Mouse (Mus musculus): ENCODE data around the gene Dact3. TPM values are rescaled to one million over a fixed set of nuclear protein-coding genes. Genes with fewer than 3 reads are reported as not detected.

Gene Dact3
- polyA plus RNA-seq (2016; fragmentation: Nextera tagmentation; extraction: Ambion mirVana): 1.5 TPM in 2 replicates

- Histone ChIP-seq H3K36me3 (no peaks in the 10 kb centered on the region), H3K9me3 (replicated peaks) (no peaks in the 10 kb centered on the region), H3K9ac (peak within 1 kb of the TSS; percentile 65), H3K27me3 (replicated peaks) (peaks cover 22% of the 10 kb centered on the region), H3K4me1 (peaks cover 34% of the 10 kb centered on the region), H3K4me3 (peak within 1 kb of the TSS; percentile 65), H3K4me2 (peak within 1 kb of the TSS; percentile 98), H3K27ac (peak within 1 kb of the TSS; percentile 58)
- ATAC-seq: no peak
- WGBS (ENCODE audit: insufficient replicate concordance): 8% methylated on average over 1 of the region's 1 CpGs
Measured at GRCm38 (mm10) chr7:16875310-16875325, at the start of gene Dact3. TSS of gene Dact3 (plus strand) at chr7:16875317.

GRCm38 (mm10) chr7:16825785-16826184 lies 49.3 kb upstream of the Dact3 start:
- Histone ChIP-seq H3K36me3 (peaks cover 94% of the 10 kb centered on the region), H3K27me3 (replicated peaks) (no peaks in the 10 kb centered on the region), H3K27ac (no peak overlapping the region), H3K9ac (no peak overlapping the region), H3K4me3 (no peak overlapping the region), H3K9me3 (replicated peaks) (no peaks in the 10 kb centered on the region), H3K4me1 (peaks cover 57% of the 10 kb centered on the region), H3K4me2 (no peak overlapping the region)
- ATAC-seq: peak; percentile 47; the same call in 1 of the 2 replicates
- 73% methylated on average over 10 of the region's 10 CpGs for WGBS (ENCODE audit: insufficient replicate concordance)

GRCm38 (mm10) chr7:16826571-16826970 lies 48.5 kb upstream of the Dact3 start:
- Histone ChIP-seq H3K27ac (0 out of 2 replicates have a peak overlapping the region, but pooled peaks have one; percentile 15), H3K36me3 (peaks cover 100% of the 10 kb centered on the region)

GRCm38 (mm10) chr7:16827274-16827673 lies 47.8 kb upstream of the Dact3 start:
- Histone ChIP-seq H3K4me3 (no peak overlapping the region), H3K9ac (no peak overlapping the region)

More at GRCm38 (mm10) chr7:16826571-16826970, 48.5 kb upstream of the Dact3 start:
- Histone ChIP-seq H3K9me3 (replicated peaks) (no peaks in the 10 kb centered on the region), H3K9ac (no peak overlapping the region), H3K4me3 (no peak overlapping the region), H3K4me1 (peaks cover 49% of the 10 kb centered on the region), H3K4me2 (no peak overlapping the region), H3K27me3 (replicated peaks) (no peaks in the 10 kb centered on the region)
- 31% methylated on average over 5 of the region's 5 CpGs for WGBS (ENCODE audit: insufficient replicate concordance)
- ATAC-seq: no peak

GRCm38 (mm10) chr7:16830449-16830848 lies 44.7 kb upstream of the Dact3 start:
- Histone ChIP-seq H3K9ac (no peak overlapping the region), H3K36me3 (peaks cover 100% of the 10 kb centered on the region), H3K9me3 (replicated peaks) (no peaks in the 10 kb centered on the region), H3K27me3 (replicated peaks) (no peaks in the 10 kb centered on the region), H3K27ac (no peak overlapping the region), H3K4me1 (peaks cover 23% of the 10 kb centered on the region), H3K4me3 (no peak overlapping the region), H3K4me2 (no peak overlapping the region)
- no peak for ATAC-seq
- 78% methylated on average over 9 of the region's 9 CpGs for WGBS (ENCODE audit: insufficient replicate concordance)

More at GRCm38 (mm10) chr7:16827274-16827673, 47.8 kb upstream of the Dact3 start:
- Histone ChIP-seq H3K4me1 (peaks cover 42% of the 10 kb centered on the region), H3K36me3 (peaks cover 100% of the 10 kb centered on the region), H3K4me2 (no peak overlapping the region), H3K27ac (peak overlapping the region; percentile 17; the same call in 1 of the 2 replicates), H3K9me3 (replicated peaks) (no peaks in the 10 kb centered on the region), H3K27me3 (replicated peaks) (no peaks in the 10 kb centered on the region)
- no peak for ATAC-seq
- 48% methylated on average over 4 of the region's 4 CpGs for WGBS (ENCODE audit: insufficient replicate concordance)

- Histone ChIP-seq H3K9ac (no peak overlapping the region), H3K4me1 (peaks cover 39% of the 10 kb centered on the region), H3K36me3 (peaks cover 78% of the 10 kb centered on the region), H3K9me3 (replicated peaks) (no peaks in the 10 kb centered on the region), H3K4me3 (no peak overlapping the region), H3K27me3 (replicated peaks) (no peaks in the 10 kb centered on the region), H3K27ac (no peak overlapping the region), H3K4me2 (no peak overlapping the region)
- WGBS (ENCODE audit: insufficient replicate concordance): 79% methylated on average over 18 of the region's 18 CpGs
- ATAC-seq: no peak
Measured at GRCm38 (mm10) chr7:16837916-16838803, 37.0 kb upstream of the Dact3 start.

GRCm38 (mm10) chr7:16838804-16839426 lies 36.2 kb upstream of the Dact3 start:
- peaks cover 46% of the 10 kb centered on the region for H3K4me1 ChIP-seq
- no peak overlapping the region for H3K27ac ChIP-seq
- no peak for ATAC-seq
- no peak overlapping the region for H3K4me3 ChIP-seq
- WGBS (ENCODE audit: insufficient replicate concordance): 48% methylated on average over 6 of the region's 6 CpGs
- H3K36me3 ChIP-seq: peaks cover 70% of the 10 kb centered on the region
- H3K4me2 ChIP-seq: no peak overlapping the region
- no peak overlapping the region for H3K9ac ChIP-seq
- no peaks in the 10 kb centered on the region for H3K27me3 ChIP-seq (replicated peaks)
- H3K9me3 ChIP-seq (replicated peaks): no peaks in the 10 kb centered on the region

- Histone ChIP-seq H3K36me3 (peaks cover 63% of the 10 kb centered on the region), H3K4me2 (no peak overlapping the region), H3K27ac (0 out of 2 replicates have a peak overlapping the region, but pooled peaks have one; percentile 17), H3K9ac (no peak overlapping the region), H3K27me3 (replicated peaks) (no peaks in the 10 kb centered on the region), H3K4me3 (no peak overlapping the region), H3K9me3 (replicated peaks) (no peaks in the 10 kb centered on the region), H3K4me1 (peaks cover 53% of the 10 kb centered on the region)
- 90% methylated on average over 12 of the region's 12 CpGs for WGBS (ENCODE audit: insufficient replicate concordance)
- no peak for ATAC-seq
Measured at GRCm38 (mm10) chr7:16839427-16840108, 35.5 kb upstream of the Dact3 start.

GRCm38 (mm10) chr7:16840109-16840491 lies 35.0 kb upstream of the Dact3 start:
- Histone ChIP-seq H3K9ac (no peak overlapping the region), H3K9me3 (replicated peaks) (no peaks in the 10 kb centered on the region), H3K27ac (peak overlapping the region; percentile 17; the same call in 1 of the 2 replicates), H3K27me3 (replicated peaks) (no peaks in the 10 kb centered on the region), H3K36me3 (peaks cover 58% of the 10 kb centered on the region), H3K4me1 (peaks cover 58% of the 10 kb centered on the region), H3K4me3 (no peak overlapping the region), H3K4me2 (no peak overlapping the region)
- ATAC-seq: no peak
- WGBS (ENCODE audit: insufficient replicate concordance): 84% methylated on average over 2 of the region's 2 CpGs

GRCm38 (mm10) chr7:16841078-16841477 lies 34.0 kb upstream of the Dact3 start:
- WGBS (ENCODE audit: insufficient replicate concordance): 54% methylated on average over 4 of the region's 4 CpGs
- ATAC-seq: no peak

GRCm38 (mm10) chr7:16841561-16842560 lies 33.3 kb upstream of the Dact3 start:
- ATAC-seq: peak; percentile 3; the same call in 1 of the 2 replicates
- Histone ChIP-seq H3K4me3 (peak overlapping the region; percentile 67), H3K4me2 (peak overlapping the region; percentile 95), H3K27me3 (replicated peaks) (no peaks in the 10 kb centered on the region), H3K4me1 (peaks cover 67% of the 10 kb centered on the region), H3K9ac (peak overlapping the region; percentile 80), H3K27ac (peak overlapping the region; percentile 73), H3K36me3 (peaks cover 46% of the 10 kb centered on the region), H3K9me3 (replicated peaks) (no peaks in the 10 kb centered on the region)
- 30% methylated on average over 11 of the region's 11 CpGs for WGBS (ENCODE audit: insufficient replicate concordance)

More at GRCm38 (mm10) chr7:16841078-16841477, 34.0 kb upstream of the Dact3 start:
- H3K4me1 ChIP-seq: peaks cover 67% of the 10 kb centered on the region
- H3K9me3 ChIP-seq (replicated peaks): no peaks in the 10 kb centered on the region
- H3K4me2 ChIP-seq: no peak overlapping the region
- no peak overlapping the region for H3K4me3 ChIP-seq
- no peak overlapping the region for H3K9ac ChIP-seq
- no peaks in the 10 kb centered on the region for H3K27me3 ChIP-seq (replicated peaks)
- H3K27ac ChIP-seq: peak overlapping the region; percentile 73; the same call in 1 of the 2 replicates
- peaks cover 50% of the 10 kb centered on the region for H3K36me3 ChIP-seq

All from liver, embryonic 12.5 days (tissue).